Mouse (Mus musculus): ENCODE measurements at regions not wholly inside any gene's neighbourhood (a gene's known extent, or its start where the extent isn't known, plus 50 kb on each side); places are given as distances from the start of the nearest gene placed in this dataset.

GRCm38 (mm10) chr11:112501781-112502180 is 280.2 kb upstream of the Sox9 start:
- Histone ChIP-seq H3K36me3 (ENCODE audit: inconsistent target) (no peaks in the 10 kb centered on the region), H3K79me2 (ENCODE audit: inconsistent target) (no peaks in the 10 kb centered on the region), H3K27ac (no peak overlapping the region), H3K4me3 (ENCODE audit: inconsistent target) (no peak overlapping the region)
- WGBS (ENCODE audit: missing documents): 25% methylated on average over 4 of the region's 5 CpGs

- WGBS (ENCODE audit: missing documents): 82% methylated on average over 8 of the region's 8 CpGs
- Histone ChIP-seq H3K79me2 (ENCODE audit: inconsistent target) (no peaks in the 10 kb centered on the region), H3K4me3 (ENCODE audit: inconsistent target) (no peak overlapping the region), H3K27ac (no peak overlapping the region), H3K36me3 (ENCODE audit: inconsistent target) (no peaks in the 10 kb centered on the region)
Observed at GRCm38 (mm10) chr11:112519076-112519475, 262.9 kb upstream of the Sox9 start.

DNA sequence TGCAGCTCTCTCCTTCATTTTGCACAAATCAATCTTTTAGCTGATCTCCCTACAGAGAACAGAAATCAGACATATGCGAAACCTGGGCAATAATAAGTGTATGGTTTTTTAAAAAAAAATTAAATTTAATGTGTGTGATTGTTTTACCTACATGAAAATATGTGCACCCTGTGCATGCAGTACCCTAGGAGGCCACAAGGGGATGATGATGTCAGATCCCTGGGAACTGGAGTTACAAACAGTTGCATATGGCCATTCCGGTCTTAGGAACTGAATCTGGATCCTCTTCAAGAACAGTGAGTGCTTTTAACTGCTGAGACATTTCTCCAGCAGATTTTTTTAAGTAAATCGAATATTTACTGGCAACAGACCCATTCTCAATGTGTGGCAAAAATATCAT is 257.0 kb upstream of the Sox9 start:
- no peaks in the 10 kb centered on the region for H3K79me2 ChIP-seq (ENCODE audit: inconsistent target)
- H3K4me3 ChIP-seq (ENCODE audit: inconsistent target): no peak overlapping the region
- 76% methylated on average over 3 of the region's 3 CpGs for WGBS (ENCODE audit: missing documents)
- H3K27ac ChIP-seq: no peak overlapping the region
- H3K36me3 ChIP-seq (ENCODE audit: inconsistent target): no peaks in the 10 kb centered on the region

- 64% methylated on average over 6 of the region's 6 CpGs for WGBS (ENCODE audit: missing documents)
Observed at GRCm38 (mm10) chr11:112542573-112542972, 239.5 kb upstream of the Sox9 start.

DNA sequence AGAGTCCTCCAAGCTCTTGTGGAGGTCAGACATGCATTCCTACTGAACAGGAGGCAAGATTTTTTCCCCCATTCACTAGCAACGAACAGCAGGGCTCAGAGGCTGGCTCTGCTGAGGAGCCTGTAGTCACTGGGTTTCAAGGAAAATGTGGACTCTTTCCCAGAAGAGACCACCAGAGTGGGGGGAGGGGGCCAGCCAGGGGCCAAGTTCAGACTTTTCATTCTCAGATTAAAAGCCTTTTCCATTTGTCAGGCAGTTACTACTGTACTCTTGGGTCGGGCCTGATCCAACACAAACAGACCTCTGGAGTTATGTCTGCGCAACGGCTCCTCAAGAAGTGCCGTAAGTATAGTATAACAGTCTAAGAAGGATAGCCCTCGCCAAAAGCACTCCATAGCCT is 238.6 kb upstream of the Sox9 start:
- Histone ChIP-seq H3K27ac (no peak overlapping the region), H3K36me3 (ENCODE audit: inconsistent target) (no peaks in the 10 kb centered on the region), H3K4me3 (ENCODE audit: inconsistent target) (no peak overlapping the region), H3K79me2 (ENCODE audit: inconsistent target) (no peaks in the 10 kb centered on the region)
- WGBS (ENCODE audit: missing documents): 84% methylated on average over 6 of the region's 6 CpGs

More at GRCm38 (mm10) chr11:112542573-112542972, 239.5 kb upstream of the Sox9 start:
- Histone ChIP-seq H3K36me3 (ENCODE audit: inconsistent target) (no peaks in the 10 kb centered on the region), H3K27ac (no peak overlapping the region), H3K4me3 (ENCODE audit: inconsistent target) (no peak overlapping the region), H3K79me2 (ENCODE audit: inconsistent target) (no peaks in the 10 kb centered on the region)

- WGBS (ENCODE audit: missing documents): 74% methylated on average over 6 of the region's 7 CpGs
- Histone ChIP-seq H3K4me3 (ENCODE audit: inconsistent target) (no peak overlapping the region), H3K36me3 (ENCODE audit: inconsistent target) (no peaks in the 10 kb centered on the region), H3K79me2 (ENCODE audit: inconsistent target) (no peaks in the 10 kb centered on the region), H3K27ac (no peak overlapping the region)
Observed at GRCm38 (mm10) chr11:112545231-112546010, 236.6 kb upstream of the Sox9 start.

GRCm38 (mm10) chr11:112546162-112546561 is 235.9 kb upstream of the Sox9 start:
- Histone ChIP-seq H3K27ac (no peak overlapping the region), H3K36me3 (ENCODE audit: inconsistent target) (no peaks in the 10 kb centered on the region), H3K79me2 (ENCODE audit: inconsistent target) (no peaks in the 10 kb centered on the region), H3K4me3 (ENCODE audit: inconsistent target) (no peak overlapping the region)
- WGBS (ENCODE audit: missing documents): 88% methylated on average over 5 of the region's 5 CpGs

GRCm38 (mm10) chr11:112552838-112553237 is 229.2 kb upstream of the Sox9 start:
- 88% methylated on average over 6 of the region's 6 CpGs for WGBS (ENCODE audit: missing documents)
- Histone ChIP-seq H3K27ac (no peak overlapping the region), H3K36me3 (ENCODE audit: inconsistent target) (no peaks in the 10 kb centered on the region), H3K4me3 (ENCODE audit: inconsistent target) (no peak overlapping the region), H3K79me2 (ENCODE audit: inconsistent target) (no peaks in the 10 kb centered on the region)

GRCm38 (mm10) chr11:112563027-112563426 is 219.0 kb upstream of the Sox9 start:
- Histone ChIP-seq H3K27ac (no peak overlapping the region), H3K4me3 (ENCODE audit: inconsistent target) (no peak overlapping the region), H3K79me2 (ENCODE audit: inconsistent target) (no peaks in the 10 kb centered on the region), H3K36me3 (ENCODE audit: inconsistent target) (no peaks in the 10 kb centered on the region)
- 91% methylated on average over 9 of the region's 9 CpGs for WGBS (ENCODE audit: missing documents)

DNA sequence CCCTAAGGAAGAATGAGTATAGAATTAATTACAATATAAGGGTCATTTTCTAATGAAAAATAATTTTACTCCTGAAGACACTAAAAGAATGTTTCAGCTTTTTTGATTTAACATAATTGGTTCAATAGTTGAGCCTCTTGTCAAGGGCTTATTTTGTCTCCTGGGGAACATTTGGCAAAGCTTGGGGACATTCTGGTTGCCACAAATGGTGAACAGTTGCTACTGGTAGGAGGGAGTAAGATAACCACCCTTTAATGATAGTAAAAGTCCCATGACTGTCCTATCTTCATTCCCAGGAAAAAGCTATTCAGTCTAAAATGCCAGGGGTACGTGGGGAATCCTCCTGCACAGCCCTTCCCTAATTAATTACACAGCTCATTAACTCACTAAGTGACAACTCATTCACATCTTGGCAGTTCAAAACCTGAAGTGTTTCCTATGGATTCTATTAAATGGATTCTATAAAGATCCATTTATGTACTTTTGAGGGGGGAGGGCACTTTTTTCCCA is 217.3 kb upstream of the Sox9 start:
- no peak overlapping the region for H3K27ac ChIP-seq
- no peaks in the 10 kb centered on the region for H3K79me2 ChIP-seq (ENCODE audit: inconsistent target)
- no peaks in the 10 kb centered on the region for H3K36me3 ChIP-seq (ENCODE audit: inconsistent target)
- WGBS (ENCODE audit: missing documents): 83% methylated on average over 1 of the region's 1 CpGs
- H3K4me3 ChIP-seq (ENCODE audit: inconsistent target): no peak overlapping the region

- Histone ChIP-seq H3K79me2 (ENCODE audit: inconsistent target) (no peaks in the 10 kb centered on the region), H3K27ac (no peak overlapping the region), H3K4me3 (ENCODE audit: inconsistent target) (no peak overlapping the region), H3K36me3 (ENCODE audit: inconsistent target) (no peaks in the 10 kb centered on the region)
- 81% methylated on average over 3 of the region's 3 CpGs for WGBS (ENCODE audit: missing documents)
Observed at GRCm38 (mm10) chr11:112566071-112566470, 216.0 kb upstream of the Sox9 start.

DNA sequence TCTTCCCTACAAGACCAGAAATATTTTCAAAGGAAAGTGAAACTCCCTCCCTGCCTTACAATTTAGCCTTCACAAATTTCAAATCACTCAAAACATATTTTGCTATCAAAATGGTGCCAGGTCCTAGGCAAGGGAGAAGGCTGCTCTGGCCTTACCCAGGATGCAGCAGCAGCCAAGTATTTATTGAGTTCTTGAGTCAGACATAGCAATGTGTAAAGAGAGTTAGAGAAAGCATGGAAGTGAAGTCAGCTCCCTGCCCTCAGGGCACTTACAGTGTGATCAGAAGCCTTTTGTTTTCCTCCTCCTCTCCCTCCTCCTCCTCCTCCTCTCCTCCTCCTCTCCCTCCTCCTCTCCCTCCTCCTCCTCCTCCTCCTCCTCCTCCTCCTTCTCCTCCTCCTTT is 194.6 kb upstream of the Sox9 start:
- Histone ChIP-seq H3K79me2 (ENCODE audit: inconsistent target) (no peaks in the 10 kb centered on the region), H3K27ac (no peak overlapping the region), H3K36me3 (ENCODE audit: inconsistent target) (no peaks in the 10 kb centered on the region), H3K4me3 (ENCODE audit: inconsistent target) (no peak overlapping the region)

DNA sequence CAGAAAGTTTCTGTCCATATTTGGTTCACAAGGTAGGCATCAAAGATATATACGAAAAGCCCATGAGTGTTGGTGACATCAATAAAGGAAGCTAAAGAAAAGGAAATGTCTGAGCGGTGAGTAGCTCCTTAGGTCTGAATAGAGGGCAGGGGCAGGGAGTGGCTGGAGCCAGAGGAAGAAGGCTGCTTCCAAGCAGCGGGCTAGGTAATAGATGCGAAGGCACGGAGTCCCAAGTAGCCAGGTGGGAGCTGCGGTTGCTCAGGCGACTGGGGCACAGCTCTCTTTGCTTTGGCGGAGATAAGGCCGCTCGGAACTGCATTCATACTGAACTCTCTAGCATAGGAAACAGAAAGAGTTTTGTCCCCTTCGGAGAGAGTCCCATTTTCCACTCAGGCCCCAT is 193.9 kb upstream of the Sox9 start:
- Histone ChIP-seq H3K36me3 (ENCODE audit: inconsistent target) (no peaks in the 10 kb centered on the region), H3K27ac (no peak overlapping the region), H3K4me3 (ENCODE audit: inconsistent target) (no peak overlapping the region), H3K79me2 (ENCODE audit: inconsistent target) (no peaks in the 10 kb centered on the region)
- WGBS (ENCODE audit: missing documents): 76% methylated on average over 9 of the region's 11 CpGs

- H3K36me3 ChIP-seq (ENCODE audit: inconsistent target): no peaks in the 10 kb centered on the region
- H3K27ac ChIP-seq: no peak overlapping the region
- H3K79me2 ChIP-seq (ENCODE audit: inconsistent target): no peaks in the 10 kb centered on the region
- no peak overlapping the region for H3K4me3 ChIP-seq (ENCODE audit: inconsistent target)
- WGBS (ENCODE audit: missing documents): 91% methylated on average over 7 of the region's 7 CpGs
Observed at GRCm38 (mm10) chr11:112590214-112590613, 191.8 kb upstream of the Sox9 start.

DNA sequence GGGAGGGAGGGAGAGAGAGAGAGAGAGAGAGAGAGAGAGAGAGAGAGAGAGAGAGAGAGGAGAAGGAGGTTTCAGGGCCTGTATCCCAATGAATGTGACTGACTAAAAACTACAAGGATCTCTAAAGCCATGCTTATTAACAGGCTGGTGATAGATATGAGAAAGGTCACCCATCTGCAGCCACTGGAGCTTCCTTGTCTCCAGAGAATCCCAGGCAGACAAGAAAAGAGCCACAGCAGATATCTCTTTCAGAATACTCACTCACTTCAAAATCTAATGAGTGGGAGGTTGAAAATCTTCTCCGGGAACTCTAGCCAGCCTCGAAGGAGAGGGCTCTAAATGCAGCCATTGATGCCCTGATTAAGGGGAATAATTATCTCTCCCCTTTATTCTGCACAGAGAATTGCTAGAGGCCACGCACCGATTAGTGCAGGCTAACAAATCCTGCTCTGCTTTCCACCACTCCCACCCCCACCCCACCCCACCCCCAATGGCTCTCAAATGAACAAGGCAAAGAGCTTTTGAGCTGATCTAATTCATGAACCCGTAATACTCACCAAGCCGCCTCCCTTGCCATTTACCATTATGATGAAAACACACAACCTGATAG is 189.5 kb upstream of the Sox9 start:
- Histone ChIP-seq H3K27ac (no peak overlapping the region), H3K36me3 (ENCODE audit: inconsistent target) (no peaks in the 10 kb centered on the region), H3K4me3 (ENCODE audit: inconsistent target) (no peak overlapping the region), H3K79me2 (ENCODE audit: inconsistent target) (no peaks in the 10 kb centered on the region)
- WGBS (ENCODE audit: missing documents): 79% methylated on average over 6 of the region's 6 CpGs
